Mouse (Mus musculus): ENCODE data around the gene Ccz1. TPM values are rescaled to one million over a fixed set of nuclear protein-coding genes. Genes with fewer than 3 reads are reported as not detected.

Ccz1 gene
- polyA plus RNA-seq, 1 experiment from 2014 or later: 58.9 TPM

DNA sequence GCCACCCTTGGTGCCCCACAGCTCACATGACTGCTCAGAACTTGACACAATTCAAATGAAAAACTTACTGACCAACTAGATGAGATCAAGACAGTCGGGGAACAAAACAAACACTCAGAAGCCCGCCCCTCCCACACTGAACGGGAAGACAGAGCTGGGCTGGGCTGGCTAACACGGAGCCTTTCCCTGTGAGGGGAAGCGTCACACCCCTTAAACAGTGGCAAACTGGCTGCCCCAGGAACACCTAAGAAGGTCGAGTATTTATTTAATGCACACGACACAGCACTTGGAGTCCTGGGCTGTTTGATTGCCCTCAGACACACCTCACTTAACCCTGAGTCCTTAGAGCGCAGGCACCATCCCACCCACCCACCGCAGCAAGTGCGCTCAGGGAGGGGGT, 22.0 kb downstream of the Ccz1 start:
- no peaks in the 10 kb centered on the region for H3K27me3 ChIP-seq (replicated peaks)
- WGBS (ENCODE audit: insufficient replicate concordance): 85% methylated on average over 10 of the region's 10 CpGs
- ATAC-seq: no peak
- peaks cover 99% of the 10 kb centered on the region for H3K36me3 ChIP-seq
- no peak overlapping the region for H3K27ac ChIP-seq
- H3K9ac ChIP-seq: no peak overlapping the region
- no peak overlapping the region for H3K4me3 ChIP-seq
- H3K4me2 ChIP-seq: no peak overlapping the region
- no peaks in the 10 kb centered on the region for H3K4me1 ChIP-seq
- no peaks in the 10 kb centered on the region for H3K9me3 ChIP-seq (replicated peaks)

DNA sequence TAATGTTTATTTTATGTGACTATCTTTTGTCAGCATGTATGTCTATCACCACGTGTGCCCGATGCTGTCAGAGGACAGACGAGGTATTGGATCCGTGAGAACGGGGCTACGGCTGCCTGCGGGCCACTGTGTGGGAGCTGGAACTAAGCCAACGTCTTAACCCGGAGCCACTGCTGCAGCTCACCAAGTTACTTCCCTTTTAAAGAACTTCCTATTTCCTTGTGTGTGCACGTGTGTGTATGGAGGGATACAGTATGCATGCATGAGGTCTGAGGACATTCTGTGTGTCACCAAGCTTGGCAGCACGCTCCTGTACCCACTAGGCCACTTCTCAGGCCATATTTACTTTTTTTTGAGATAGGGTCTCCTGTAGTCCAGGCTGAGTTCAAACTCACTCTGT, 24.6 kb downstream of the Ccz1 start:
- ATAC-seq: no peak

DNA sequence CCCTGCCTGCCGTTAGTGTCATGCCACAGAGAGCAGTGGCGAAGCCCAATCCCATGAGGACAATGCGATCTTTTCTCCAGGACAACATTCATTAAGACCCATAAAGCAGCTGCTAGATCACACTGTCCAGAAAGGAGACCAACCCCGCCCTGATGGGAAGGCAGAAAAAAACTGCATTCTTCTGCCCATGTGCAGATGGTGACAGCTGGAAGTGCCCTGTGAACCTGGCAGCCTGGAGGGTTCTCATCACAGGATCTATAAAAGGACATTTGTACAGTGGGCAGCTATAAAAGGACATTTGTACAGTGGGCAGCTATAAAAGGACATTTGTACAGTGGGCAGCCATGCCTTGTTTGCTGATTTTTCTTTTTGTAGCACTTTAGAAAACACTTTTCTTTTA, 25.6 kb downstream of the Ccz1 start:
- WGBS (ENCODE audit: insufficient replicate concordance): 88% methylated on average over 4 of the region's 4 CpGs
- no peak for ATAC-seq
- Histone ChIP-seq H3K27ac (no peak overlapping the region), H3K27me3 (replicated peaks) (no peaks in the 10 kb centered on the region), H3K9ac (no peak overlapping the region), H3K4me1 (no peaks in the 10 kb centered on the region), H3K9me3 (replicated peaks) (no peaks in the 10 kb centered on the region), H3K4me3 (no peak overlapping the region), H3K36me3 (peaks cover 100% of the 10 kb centered on the region), H3K4me2 (no peak overlapping the region)

More for the DNA sequence above, 24.6 kb downstream of the Ccz1 start:
- H3K9me3 ChIP-seq (replicated peaks): no peaks in the 10 kb centered on the region
- no peak overlapping the region for H3K4me2 ChIP-seq
- H3K36me3 ChIP-seq: peaks cover 100% of the 10 kb centered on the region
- no peak overlapping the region for H3K27ac ChIP-seq
- no peaks in the 10 kb centered on the region for H3K27me3 ChIP-seq (replicated peaks)
- no peaks in the 10 kb centered on the region for H3K4me1 ChIP-seq
- no peak overlapping the region for H3K4me3 ChIP-seq
- no peak overlapping the region for H3K9ac ChIP-seq
- WGBS (ENCODE audit: insufficient replicate concordance): 68% methylated on average over 11 of the region's 11 CpGs

DNA sequence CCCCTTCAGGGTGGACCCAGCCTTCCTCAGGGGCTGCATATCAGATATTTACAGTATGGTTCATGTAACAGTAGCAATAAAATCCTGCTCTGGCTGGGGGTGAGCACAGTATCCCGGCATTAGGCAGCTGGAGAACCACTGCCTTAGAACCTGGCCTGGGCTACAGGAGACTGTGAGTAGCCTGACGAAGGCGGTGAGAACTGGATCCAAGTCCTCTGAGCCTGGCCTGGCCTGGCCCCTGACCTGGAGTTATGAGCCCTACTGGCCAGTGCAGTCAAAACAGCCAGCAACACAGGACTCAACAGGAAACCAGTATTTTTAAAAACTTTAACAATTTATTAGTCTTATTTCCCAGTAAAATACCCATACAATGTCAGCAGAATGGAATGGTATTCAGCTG, 27.1 kb downstream of the Ccz1 start:
- WGBS (ENCODE audit: insufficient replicate concordance): 86% methylated on average over 3 of the region's 3 CpGs
- H3K4me1 ChIP-seq: no peaks in the 10 kb centered on the region
- peaks cover 94% of the 10 kb centered on the region for H3K36me3 ChIP-seq
- H3K4me2 ChIP-seq: no peak overlapping the region
- no peak for ATAC-seq
- no peaks in the 10 kb centered on the region for H3K27me3 ChIP-seq (replicated peaks)
- no peak overlapping the region for H3K4me3 ChIP-seq
- H3K9me3 ChIP-seq (replicated peaks): no peaks in the 10 kb centered on the region
- H3K9ac ChIP-seq: no peak overlapping the region
- no peak overlapping the region for H3K27ac ChIP-seq

DNA sequence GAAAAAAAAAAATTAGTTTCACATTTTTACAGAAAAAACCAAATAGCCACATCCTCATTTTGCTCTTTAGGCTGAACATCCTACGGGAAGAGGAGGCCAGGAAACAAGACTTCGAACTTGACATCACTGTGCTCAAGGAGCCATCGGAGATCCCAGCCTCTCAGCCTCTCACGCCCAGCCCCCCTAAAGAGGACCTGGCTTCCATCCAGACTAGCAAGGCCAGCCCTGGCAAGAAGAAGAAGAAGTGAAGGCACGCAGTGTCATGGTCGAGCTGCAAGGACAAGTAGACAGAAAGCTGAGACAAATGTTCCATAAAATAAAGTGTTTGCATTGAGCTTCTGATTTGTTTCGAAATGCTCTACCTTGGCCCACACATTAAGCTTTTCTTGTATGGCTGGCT, 29.3 kb downstream of the Ccz1 start:
- Histone ChIP-seq H3K4me3 (no peak overlapping the region), H3K9me3 (replicated peaks) (no peaks in the 10 kb centered on the region), H3K36me3 (peaks cover 72% of the 10 kb centered on the region), H3K4me2 (no peak overlapping the region), H3K27ac (no peak overlapping the region), H3K4me1 (peaks cover 7% of the 10 kb centered on the region), H3K9ac (no peak overlapping the region), H3K27me3 (replicated peaks) (no peaks in the 10 kb centered on the region)
- ATAC-seq: no peak
- 77% methylated on average over 7 of the region's 7 CpGs for WGBS (ENCODE audit: insufficient replicate concordance)

DNA sequence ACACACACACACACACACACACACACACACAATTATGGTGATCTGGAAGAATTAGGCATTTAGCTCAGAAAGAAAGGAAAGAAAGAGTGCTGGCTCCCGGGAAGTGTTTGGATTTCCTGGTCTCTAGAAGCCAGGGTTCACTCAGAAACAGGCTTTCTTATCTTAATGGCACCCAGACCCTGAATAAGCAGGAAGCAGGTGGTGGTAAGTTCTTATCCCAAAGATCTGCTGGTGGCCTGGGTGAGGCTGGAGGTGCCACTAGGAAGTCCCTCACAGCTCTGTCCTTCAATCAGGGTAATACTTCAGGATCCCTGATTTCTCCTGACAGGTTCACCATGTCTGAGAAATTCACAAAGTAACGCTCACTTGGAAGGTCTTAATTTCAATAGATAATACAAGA, 32.3 kb downstream of the Ccz1 start:
- H3K9ac ChIP-seq: no peak overlapping the region
- 57% methylated on average over 2 of the region's 2 CpGs for WGBS (ENCODE audit: insufficient replicate concordance)
- H3K4me2 ChIP-seq: no peak overlapping the region
- H3K4me3 ChIP-seq: no peak overlapping the region
- H3K27ac ChIP-seq: no peak overlapping the region
- H3K4me1 ChIP-seq: peaks cover 14% of the 10 kb centered on the region
- peaks cover 42% of the 10 kb centered on the region for H3K36me3 ChIP-seq
- H3K27me3 ChIP-seq (replicated peaks): no peaks in the 10 kb centered on the region
- ATAC-seq: no peak
- H3K9me3 ChIP-seq (replicated peaks): no peaks in the 10 kb centered on the region

DNA sequence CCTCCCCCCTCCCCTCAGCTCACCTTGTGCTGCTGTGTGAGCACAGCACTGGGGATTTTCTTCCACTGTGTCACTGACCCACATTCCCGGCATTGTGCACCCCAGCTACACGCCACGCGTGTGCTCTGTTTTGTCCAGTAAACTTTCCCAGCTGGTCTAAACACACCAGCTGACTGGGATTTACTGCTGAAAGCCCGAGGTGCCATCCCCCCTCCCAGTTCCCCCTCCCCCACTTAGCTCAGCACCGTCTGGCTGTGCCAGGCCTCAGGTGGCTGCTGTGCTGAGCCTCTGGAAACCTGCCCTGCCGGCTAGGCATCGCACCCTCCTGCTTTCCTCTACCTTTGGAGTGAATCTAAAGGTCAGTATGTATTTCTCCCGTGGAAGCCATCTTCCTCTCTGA, 33.8 kb downstream of the Ccz1 start:
- Histone ChIP-seq H3K4me2 (no peak overlapping the region), H3K36me3 (peaks cover 27% of the 10 kb centered on the region), H3K27ac (no peak overlapping the region), H3K9ac (no peak overlapping the region), H3K9me3 (replicated peaks) (no peaks in the 10 kb centered on the region), H3K27me3 (replicated peaks) (no peaks in the 10 kb centered on the region), H3K4me3 (no peak overlapping the region), H3K4me1 (peaks cover 29% of the 10 kb centered on the region)
- WGBS (ENCODE audit: insufficient replicate concordance): 53% methylated on average over 9 of the region's 9 CpGs
- ATAC-seq: no peak

DNA sequence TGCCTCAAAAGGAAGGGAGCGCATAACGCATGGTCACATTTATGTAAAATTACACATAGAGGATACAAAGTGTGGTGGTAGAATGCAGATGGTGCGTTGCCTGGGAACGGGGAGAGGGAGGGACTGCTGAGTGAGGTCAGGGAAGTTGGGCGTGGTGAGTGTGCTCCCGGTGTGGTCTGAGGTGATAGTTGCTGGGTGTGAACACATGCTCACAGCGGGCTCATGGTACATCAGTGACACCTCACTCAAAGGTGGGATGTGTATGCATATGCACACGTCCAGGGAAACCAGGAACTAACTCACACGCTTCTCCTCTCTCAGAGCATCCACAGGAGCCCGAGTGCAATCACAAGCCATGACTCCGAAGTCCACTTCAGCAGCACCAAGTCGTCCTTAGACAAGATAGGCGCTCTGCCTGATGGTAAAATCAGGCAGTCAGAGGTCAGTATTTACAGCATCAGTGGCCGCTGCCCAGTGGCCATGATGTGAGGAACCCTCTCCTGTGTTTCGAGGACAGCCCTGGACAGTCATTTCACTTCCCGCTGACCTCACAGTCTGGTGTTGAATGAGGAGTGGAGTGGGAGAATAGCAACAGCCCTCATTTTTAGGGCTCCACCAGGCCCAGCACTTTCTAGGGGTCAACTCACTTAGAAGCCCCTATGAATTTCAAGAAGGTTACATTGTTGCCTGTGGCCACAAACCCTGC, 37.8 kb downstream of the Ccz1 start:
- Histone ChIP-seq H3K4me1 (peaks cover 61% of the 10 kb centered on the region), H3K27ac (peak overlapping the region; percentile 83), H3K4me2 (peak overlapping the region; percentile 59), H3K36me3 (no peaks in the 10 kb centered on the region), H3K27me3 (replicated peaks) (no peaks in the 10 kb centered on the region), H3K4me3 (peak overlapping the region; percentile 19; the same call in 1 of the 2 replicates), H3K9ac (peak overlapping the region; percentile 45; the same call in 1 of the 2 replicates), H3K9me3 (replicated peaks) (no peaks in the 10 kb centered on the region)
- ATAC-seq: peak; percentile 91
- WGBS (ENCODE audit: insufficient replicate concordance): 50% methylated on average over 16 of the region's 16 CpGs

DNA sequence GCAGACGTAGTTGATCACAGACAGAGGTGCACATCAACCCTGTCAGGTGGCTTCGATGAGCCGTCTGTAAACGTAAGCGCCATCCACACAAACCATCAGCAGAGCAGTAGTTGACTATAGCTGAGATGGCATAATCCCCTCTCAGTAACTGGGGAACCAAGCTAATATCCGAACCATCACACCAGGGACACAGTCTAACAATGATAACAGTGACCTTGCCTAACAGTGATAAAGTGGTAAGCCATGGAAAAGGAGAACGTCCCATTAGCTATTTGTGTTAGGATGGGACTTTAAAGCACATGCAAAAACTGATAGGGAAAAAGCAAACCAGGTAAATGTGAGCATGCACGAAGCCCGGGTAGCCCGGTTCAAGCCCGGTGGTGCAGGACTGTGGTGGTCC, 38.4 kb downstream of the Ccz1 start:
- 68% methylated on average over 11 of the region's 11 CpGs for WGBS (ENCODE audit: insufficient replicate concordance)
- H3K4me3 ChIP-seq: no peak overlapping the region
- ATAC-seq: peak; percentile 50

DNA sequence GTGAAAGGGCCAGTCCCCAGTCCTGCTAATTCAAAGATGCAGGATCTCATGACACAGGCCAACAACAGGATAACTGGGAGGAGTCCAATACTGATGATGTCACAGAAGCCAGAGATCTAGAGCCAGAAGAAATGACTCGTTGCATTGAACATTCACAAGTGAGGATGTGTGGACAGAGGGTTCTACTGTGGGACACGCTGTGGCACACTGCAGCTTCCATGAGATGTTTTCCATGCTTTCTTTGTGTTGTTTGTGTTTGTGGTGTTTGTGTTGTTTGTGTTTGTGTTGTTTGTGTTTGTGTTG, 39.1 kb downstream of the Ccz1 start:
- Histone ChIP-seq H3K4me3 (no peak overlapping the region), H3K27me3 (replicated peaks) (no peaks in the 10 kb centered on the region), H3K4me2 (peak overlapping the region; percentile 29; the same call in 1 of the 2 replicates), H3K9me3 (replicated peaks) (no peaks in the 10 kb centered on the region), H3K4me1 (peaks cover 59% of the 10 kb centered on the region), H3K36me3 (no peaks in the 10 kb centered on the region), H3K9ac (no peak overlapping the region), H3K27ac (peak overlapping the region; percentile 83)
- peak; percentile 15 for ATAC-seq
- WGBS (ENCODE audit: insufficient replicate concordance): 56% methylated on average over 2 of the region's 2 CpGs

More for the DNA sequence above, 38.4 kb downstream of the Ccz1 start:
- Histone ChIP-seq H3K4me2 (peak overlapping the region; percentile 59), H3K36me3 (no peaks in the 10 kb centered on the region), H3K4me1 (peaks cover 62% of the 10 kb centered on the region), H3K9me3 (replicated peaks) (no peaks in the 10 kb centered on the region), H3K9ac (no peak overlapping the region), H3K27ac (peak overlapping the region; percentile 83), H3K27me3 (replicated peaks) (no peaks in the 10 kb centered on the region)

DNA sequence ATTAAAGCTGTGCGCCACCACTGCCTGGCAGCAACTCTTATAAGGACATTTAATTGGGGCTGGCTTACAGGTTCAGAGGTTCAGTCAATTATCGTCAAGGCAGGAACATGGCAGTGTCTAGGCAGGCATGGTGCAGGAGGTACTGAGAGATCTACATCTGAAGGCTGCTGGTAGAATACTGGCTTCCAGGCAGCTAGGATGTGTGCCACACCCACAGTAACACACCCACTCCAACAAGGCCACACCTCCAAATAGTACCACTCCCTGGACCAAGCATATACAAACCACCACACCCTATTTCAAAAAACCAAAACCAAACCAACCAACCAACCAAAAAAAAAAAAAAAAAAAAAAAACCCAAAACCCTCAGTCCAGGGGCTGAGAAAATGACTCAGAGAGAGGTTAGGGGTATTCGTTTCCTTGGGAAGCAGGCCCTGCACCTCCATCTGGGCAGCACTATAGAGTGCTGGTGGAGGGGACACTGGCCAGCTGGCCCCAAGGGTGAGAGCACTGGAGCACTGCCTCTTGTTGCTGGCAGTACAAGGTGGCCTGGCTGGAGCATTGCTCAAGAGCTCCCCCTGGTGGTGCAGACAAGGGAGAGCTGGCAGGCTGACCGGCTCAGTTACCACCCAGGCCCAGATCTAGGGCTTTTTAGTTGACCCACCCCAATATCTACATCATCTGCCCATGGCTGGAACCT, 39.6 kb downstream of the Ccz1 start:
- peak; percentile 82 for ATAC-seq
- H3K4me3 ChIP-seq: no peak overlapping the region
- no peaks in the 10 kb centered on the region for H3K27me3 ChIP-seq (replicated peaks)
- no peaks in the 10 kb centered on the region for H3K9me3 ChIP-seq (replicated peaks)
- H3K4me1 ChIP-seq: peaks cover 59% of the 10 kb centered on the region
- WGBS (ENCODE audit: insufficient replicate concordance): 45% methylated on average over 4 of the region's 4 CpGs
- peak overlapping the region; percentile 34; the same call in 1 of the 2 replicates for H3K4me2 ChIP-seq
- peak overlapping the region; percentile 83 for H3K27ac ChIP-seq
- no peaks in the 10 kb centered on the region for H3K36me3 ChIP-seq
- H3K9ac ChIP-seq: no peak overlapping the region

DNA sequence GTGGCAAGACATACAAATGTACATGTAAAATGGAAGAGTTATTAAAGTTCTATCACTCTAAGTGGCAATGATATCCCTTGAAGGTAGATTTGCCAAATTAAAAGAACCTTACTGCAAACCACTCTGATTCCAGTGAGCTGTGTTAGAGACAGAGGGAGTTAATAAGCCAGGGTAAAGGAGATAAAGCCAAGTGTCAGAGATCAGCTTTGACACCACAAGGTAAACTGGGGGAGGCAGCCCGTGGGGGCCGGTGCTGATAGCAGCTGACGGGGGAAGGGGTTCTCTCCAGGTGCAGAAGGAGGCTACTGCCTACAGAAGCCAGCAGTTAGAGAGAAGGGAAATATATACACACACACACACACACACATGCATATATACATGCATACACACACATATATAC, 42.0 kb downstream of the Ccz1 start:
- H3K4me3 ChIP-seq: no peak overlapping the region
- H3K27me3 ChIP-seq (replicated peaks): no peaks in the 10 kb centered on the region
- no peak overlapping the region for H3K4me2 ChIP-seq
- ATAC-seq: no peak
- H3K9me3 ChIP-seq (replicated peaks): no peaks in the 10 kb centered on the region
- no peak overlapping the region for H3K27ac ChIP-seq
- WGBS (ENCODE audit: insufficient replicate concordance): 17% methylated on average over 3 of the region's 3 CpGs
- no peak overlapping the region for H3K9ac ChIP-seq
- peaks cover 55% of the 10 kb centered on the region for H3K4me1 ChIP-seq
- H3K36me3 ChIP-seq: no peaks in the 10 kb centered on the region
